Mouse (Mus musculus) embryonic fibroblast, embryonic 13.5 days (primary cell): ENCODE results near the gene Notch3. TPM values are rescaled to one million over a fixed set of nuclear protein-coding genes. Genes with fewer than 3 reads are reported as not detected.

ENCODE experiments used
- H3K27ac ChIP-seq: 2 replicates; pipeline ENCODE4 v1.5.1; 2012; ENCODE audit warnings: low read length, control low read depth, inconsistent platforms; ENCODE audit not compliant: insufficient read depth
- H3K4me1 ChIP-seq: 2 replicates; pipeline ENCODE4 v1.6.1; 2011; ENCODE audit warnings: low read length; ENCODE audit not compliant: control insufficient read depth, insufficient read depth
- H3K4me3 ChIP-seq: 2 replicates; pipeline ENCODE4 v1.5.1; 2011; ENCODE audit warnings: mild to moderate bottlenecking, control low read depth, low read length; ENCODE audit not compliant: insufficient read depth
- CTCF ChIP-seq: IDR thresholded peaks from 2 replicates; pipeline ENCODE4 v1.5.1; 2011; ENCODE audit warnings: mild to moderate bottlenecking, control low read depth, low read length, moderate library complexity, borderline replicate concordance; ENCODE audit not compliant: insufficient read depth
- POLR2A ChIP-seq: IDR thresholded peaks from 2 replicates; pipeline ENCODE4 v1.6.1; 2011; ENCODE audit warnings: low read depth, mild to moderate bottlenecking, control low read depth, low read length, moderate library complexity
- polyA plus RNA-seq: library from polyadenylated mRNA; stranded (reverse); fragments of >200 nt; gene quantifications from 2 replicates; pipeline ENCODE4 v1.2.4, GENCODE M21; 2011; ENCODE audit warnings: low read depth; ENCODE audit not compliant: missing spikeins, insufficient read length

Gene Notch3
- polyA plus RNA-seq, 1 experiment: 20.8 TPM

GRCm38 (mm10) chr17:32165803-32166595, 653 bp downstream of the Notch3 start:
- TF ChIP-seq CTCF: no peak
- TF ChIP-seq POLR2A: no peak; the same call in 1 of the 2 replicates
- H3K4me1 ChIP-seq: peaks cover 7% of the 10 kb centered on the region
- no peak overlapping the region for H3K27ac ChIP-seq
- peak overlapping the region; percentile 41 for H3K4me3 ChIP-seq

GRCm38 (mm10) chr17:32165266-32165802, 1.3 kb downstream of the Notch3 start:
- Histone ChIP-seq H3K27ac (no peak overlapping the region), H3K4me1 (peaks cover 7% of the 10 kb centered on the region), H3K4me3 (peak overlapping the region; percentile 41; the same call in 1 of the 2 replicates)
- TF ChIP-seq POLR2A: no peak
- no peak for TF ChIP-seq CTCF

- TF ChIP-seq CTCF (no peak), POLR2A (no peak)
These were observed 1.9 kb downstream of the Notch3 start for GRCm38 (mm10) chr17:32164780-32165179.

GRCm38 (mm10) chr17:32163910-32164650, 2.6 kb downstream of the Notch3 start:
- Histone ChIP-seq H3K4me3 (no peak overlapping the region), H3K27ac (no peak overlapping the region), H3K4me1 (0 out of 2 replicates have a peak, but pooled peaks cover 3% of the 10 kb centered on the region)
- TF ChIP-seq POLR2A (no peak), CTCF (no peak)

More at GRCm38 (mm10) chr17:32164780-32165179, 1.9 kb downstream of the Notch3 start:
- Histone ChIP-seq H3K4me3 (no peak overlapping the region), H3K27ac (no peak overlapping the region), H3K4me1 (peaks cover 5% of the 10 kb centered on the region)

GRCm38 (mm10) chr17:32162112-32162850, 4.4 kb downstream of the Notch3 start:
- Histone ChIP-seq H3K27ac (no peak overlapping the region), H3K4me3 (peak overlapping the region; percentile 15; the same call in 1 of the 2 replicates), H3K4me1 (0 out of 2 replicates have a peak, but pooled peaks cover 3% of the 10 kb centered on the region)
- no peak for TF ChIP-seq POLR2A
- TF ChIP-seq CTCF: peak; percentile 86

- Histone ChIP-seq H3K4me3 (no peak overlapping the region), H3K27ac (no peak overlapping the region), H3K4me1 (0 out of 2 replicates have a peak, but pooled peaks cover 3% of the 10 kb centered on the region)
- TF ChIP-seq CTCF (no peak), POLR2A (no peak)
These were observed 5.8 kb downstream of the Notch3 start for GRCm38 (mm10) chr17:32160882-32161281.

GRCm38 (mm10) chr17:32158841-32159240, 7.8 kb downstream of the Notch3 start:
- Histone ChIP-seq H3K4me3 (no peak overlapping the region), H3K4me1 (no peaks in the 10 kb centered on the region), H3K27ac (no peak overlapping the region)
- TF ChIP-seq CTCF (no peak), POLR2A (no peak)

- H3K4me3 ChIP-seq: no peak overlapping the region
- no peak for TF ChIP-seq POLR2A
- no peak for TF ChIP-seq CTCF
- no peaks in the 10 kb centered on the region for H3K4me1 ChIP-seq
- no peak overlapping the region for H3K27ac ChIP-seq
These were observed 19.9 kb downstream of the Notch3 start for GRCm38 (mm10) chr17:32146718-32147117.
